Mouse (Mus musculus): ENCODE measurements around the gene Rsph3a. TPM values are rescaled to one million over a fixed set of nuclear protein-coding genes. Genes with fewer than 3 reads are reported as not detected.
"Not testable (repeated sequence)": the region's sequence is repeated elsewhere in the genome, so short reads cannot be mapped to it uniquely, and the experiment has no call there.

The Rsph3a gene
- polyA plus RNA-seq (2014; fragmentation: Nextera tagmentation; extraction: Ambion mirVana), result 63.5 and 66.0 TPM in 2 replicates

DNA sequence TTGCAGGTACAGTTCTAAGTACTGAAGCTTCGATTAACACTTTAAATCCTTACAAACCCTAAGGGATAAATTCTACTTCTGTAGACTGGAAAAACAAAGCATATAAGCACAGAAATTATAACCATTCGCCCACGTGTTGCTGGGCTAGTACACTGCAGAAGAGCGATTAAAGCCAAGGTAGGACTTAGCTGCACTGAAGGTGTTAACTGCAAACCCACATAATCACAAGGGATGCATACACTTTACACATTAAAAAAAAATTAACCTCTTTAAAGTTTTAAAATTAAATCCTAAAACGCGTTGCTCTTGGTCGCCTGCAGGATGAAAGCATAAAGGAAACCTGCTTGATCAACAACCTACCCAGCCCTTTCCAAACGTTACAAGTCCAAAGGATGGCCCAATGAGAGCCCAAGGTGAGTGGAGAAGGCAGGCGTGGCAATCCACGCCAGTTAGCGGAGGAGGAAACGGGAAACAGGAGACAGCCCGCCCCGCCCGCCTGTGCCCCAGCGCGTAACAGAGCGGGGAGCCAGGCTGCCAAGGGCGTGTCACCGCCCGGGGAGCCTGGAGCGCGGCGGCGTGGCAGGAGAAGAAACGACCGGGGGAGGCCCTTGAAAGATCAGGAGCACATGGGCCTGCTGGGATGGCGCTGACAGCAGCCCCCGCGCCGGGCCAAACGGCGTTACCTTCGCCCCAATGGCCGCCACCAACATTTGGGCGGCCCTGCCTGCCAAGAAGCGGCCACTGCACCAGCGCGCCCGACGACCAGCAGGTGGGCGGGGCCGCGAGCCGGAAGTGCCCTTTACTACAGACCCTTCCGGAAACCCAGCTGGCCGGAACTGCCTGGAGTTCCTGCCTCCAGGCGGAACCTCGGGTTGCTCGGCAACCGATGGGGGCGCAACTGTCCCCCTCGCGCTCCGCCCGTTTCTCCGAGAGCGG is at the start of gene Rsph3a:
Gene Rsph3a, plus strand, starts transcription at position 498 of the 936 bp plus-strand sequence.
- not testable (repeated sequence) for H3K9me3 ChIP-seq (ENCODE audit: control insufficient read depth, low read length); H3K36me3 ChIP-seq (ENCODE audit: control insufficient read depth, insufficient read depth, low read length); H3K4me1 ChIP-seq (ENCODE audit: control insufficient read depth in 2 of 2, insufficient read depth in 2 of 2, low read length in 2 of 2); H3K27me3 ChIP-seq (ENCODE audit: control insufficient read depth, insufficient read depth, low read length)
- H3K27ac ChIP-seq (replicated peaks in 1 of 2; ENCODE audit: control insufficient read depth in 1 of 2, insufficient read depth in 1 of 2, low read depth in 2 of 2, low read length in 2 of 2), result peak within 1 kb of the TSS; percentile 94 to 97
- peak within 1 kb of the TSS; percentile 49 to 74 for H3K4me3 ChIP-seq (ENCODE audit: control insufficient read depth in 1 of 2, insufficient read depth in 1 of 2, low read depth in 1 of 2, low read length in 2 of 2)
- WGBS, result 3% methylated on average over 51 of the region's 58 CpGs
- ATAC-seq (ENCODE audit: insufficient number of reproducible peaks, insufficient read depth, low FRiP score, low read depth), result peak; percentile 96
- H3K4me2 ChIP-seq (ENCODE audit: low read length), result peak within 1 kb of the TSS; percentile 66
- H3K9ac ChIP-seq (ENCODE audit: low read length), result peak within 1 kb of the TSS; percentile 75

- no peak overlapping the region for H3K4me2 ChIP-seq (ENCODE audit: low read length)
- H3K36me3 ChIP-seq (ENCODE audit: control insufficient read depth, insufficient read depth, low read length), result no peaks in the 10 kb centered on the region
- H3K27me3 ChIP-seq (ENCODE audit: control insufficient read depth, insufficient read depth, low read length), result 0 out of 2 replicates have a peak, but pooled peaks cover 2% of the 10 kb centered on the region
- H3K9me3 ChIP-seq (ENCODE audit: control insufficient read depth, low read length), result no peaks in the 10 kb centered on the region
- 67% methylated on average over 10 of the region's 10 CpGs for WGBS
- ATAC-seq (ENCODE audit: insufficient number of reproducible peaks, insufficient read depth, low FRiP score, low read depth), result no peak
- no peak overlapping the region for H3K27ac ChIP-seq (replicated peaks in 1 of 2; ENCODE audit: control insufficient read depth in 1 of 2, insufficient read depth in 1 of 2, low read depth in 2 of 2, low read length in 2 of 2)
- H3K4me1 ChIP-seq (ENCODE audit: control insufficient read depth in 2 of 2, insufficient read depth in 2 of 2, low read length in 2 of 2), result no peaks in the 10 kb centered on the region
- no peak overlapping the region for H3K9ac ChIP-seq (ENCODE audit: low read length)
- H3K4me3 ChIP-seq (ENCODE audit: control insufficient read depth in 1 of 2, insufficient read depth in 1 of 2, low read depth in 1 of 2, low read length in 2 of 2), result no peak overlapping the region
Observed at GRCm38 (mm10) chr17:7896047-7896635, 49.3 kb upstream of the Rsph3a start.

- H3K27me3 ChIP-seq (ENCODE audit: control insufficient read depth, insufficient read depth, low read length), result 0 out of 2 replicates have a peak, but pooled peaks cover 2% of the 10 kb centered on the region
- no peak overlapping the region for H3K4me2 ChIP-seq (ENCODE audit: low read length)
- no peak overlapping the region for H3K27ac ChIP-seq (replicated peaks in 1 of 2; ENCODE audit: control insufficient read depth in 1 of 2, insufficient read depth in 1 of 2, low read depth in 2 of 2, low read length in 2 of 2)
- no peak overlapping the region for H3K9ac ChIP-seq (ENCODE audit: low read length)
- no peaks in the 10 kb centered on the region for H3K4me1 ChIP-seq (ENCODE audit: control insufficient read depth in 2 of 2, insufficient read depth in 2 of 2, low read length in 2 of 2)
- no peaks in the 10 kb centered on the region for H3K36me3 ChIP-seq (ENCODE audit: control insufficient read depth, insufficient read depth, low read length)
- H3K9me3 ChIP-seq (ENCODE audit: control insufficient read depth, low read length), result no peaks in the 10 kb centered on the region
- no peak for ATAC-seq (ENCODE audit: insufficient number of reproducible peaks, insufficient read depth, low FRiP score, low read depth)
- H3K4me3 ChIP-seq (ENCODE audit: control insufficient read depth in 1 of 2, insufficient read depth in 1 of 2, low read depth in 1 of 2, low read length in 2 of 2), result no peak overlapping the region
- 71% methylated on average over 11 of the region's 11 CpGs for WGBS
Observed at GRCm38 (mm10) chr17:7897120-7897519, 48.3 kb upstream of the Rsph3a start.

- H3K9ac ChIP-seq (ENCODE audit: low read length), result no peak overlapping the region
- no peaks in the 10 kb centered on the region for H3K36me3 ChIP-seq (ENCODE audit: control insufficient read depth, insufficient read depth, low read length)
- H3K27ac ChIP-seq (replicated peaks in 1 of 2; ENCODE audit: control insufficient read depth in 1 of 2, insufficient read depth in 1 of 2, low read depth in 2 of 2, low read length in 2 of 2), result no peak overlapping the region
- WGBS, result 84% methylated on average over 4 of the region's 4 CpGs
- no peaks in the 10 kb centered on the region for H3K4me1 ChIP-seq (ENCODE audit: control insufficient read depth in 2 of 2, insufficient read depth in 2 of 2, low read length in 2 of 2)
- H3K4me2 ChIP-seq (ENCODE audit: low read length), result no peak overlapping the region
- ATAC-seq (ENCODE audit: insufficient number of reproducible peaks, insufficient read depth, low FRiP score, low read depth), result no peak
- H3K9me3 ChIP-seq (ENCODE audit: control insufficient read depth, low read length), result no peaks in the 10 kb centered on the region
- H3K27me3 ChIP-seq (ENCODE audit: control insufficient read depth, insufficient read depth, low read length), result 0 out of 2 replicates have a peak, but pooled peaks cover 2% of the 10 kb centered on the region
- H3K4me3 ChIP-seq (ENCODE audit: control insufficient read depth in 1 of 2, insufficient read depth in 1 of 2, low read depth in 1 of 2, low read length in 2 of 2), result no peak overlapping the region
Observed at GRCm38 (mm10) chr17:7897756-7898155, 47.7 kb upstream of the Rsph3a start.

DNA sequence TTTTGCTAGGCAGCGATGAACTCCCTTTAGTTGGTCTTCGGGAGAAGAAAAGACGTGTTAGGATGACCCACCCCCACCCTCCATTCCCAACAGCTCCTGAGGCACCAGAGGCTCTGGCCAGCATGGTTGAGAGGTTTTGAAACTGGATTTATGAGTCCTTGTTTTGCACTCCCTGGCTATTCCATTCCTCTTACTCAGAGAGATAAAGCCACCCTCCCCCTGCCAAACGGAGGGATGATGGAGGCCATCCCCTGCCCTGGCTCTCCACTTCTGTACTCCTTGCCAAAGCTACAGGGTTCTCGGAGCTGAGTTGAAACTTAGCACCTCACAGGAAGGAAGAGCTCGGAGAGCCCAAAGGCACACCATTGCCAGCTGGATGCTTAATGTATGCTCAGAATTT is 46.2 kb upstream of the Rsph3a start:
- Histone ChIP-seq H3K27me3 (ENCODE audit: control insufficient read depth, insufficient read depth, low read length) (0 out of 2 replicates have a peak, but pooled peaks cover 2% of the 10 kb centered on the region), H3K9me3 (ENCODE audit: control insufficient read depth, low read length) (no peaks in the 10 kb centered on the region), H3K4me2 (ENCODE audit: low read length) (no peak overlapping the region), H3K4me3 (ENCODE audit: control insufficient read depth in 1 of 2, insufficient read depth in 1 of 2, low read depth in 1 of 2, low read length in 2 of 2) (no peak overlapping the region), H3K4me1 (ENCODE audit: control insufficient read depth in 2 of 2, insufficient read depth in 2 of 2, low read length in 2 of 2) (no peaks in the 10 kb centered on the region), H3K36me3 (ENCODE audit: control insufficient read depth, insufficient read depth, low read length) (no peaks in the 10 kb centered on the region), H3K9ac (ENCODE audit: low read length) (no peak overlapping the region), H3K27ac (replicated peaks in 1 of 2; ENCODE audit: control insufficient read depth in 1 of 2, insufficient read depth in 1 of 2, low read depth in 2 of 2, low read length in 2 of 2) (no peak overlapping the region)
- ATAC-seq (ENCODE audit: insufficient number of reproducible peaks, insufficient read depth, low FRiP score, low read depth), result no peak
- WGBS, result 69% methylated on average over 6 of the region's 6 CpGs

- ATAC-seq (ENCODE audit: insufficient number of reproducible peaks, insufficient read depth, low FRiP score, low read depth), result no peak
- Histone ChIP-seq H3K4me2 (ENCODE audit: low read length) (no peak overlapping the region), H3K9ac (ENCODE audit: low read length) (no peak overlapping the region), H3K4me1 (ENCODE audit: control insufficient read depth in 2 of 2, insufficient read depth in 2 of 2, low read length in 2 of 2) (no peaks in the 10 kb centered on the region), H3K9me3 (ENCODE audit: control insufficient read depth, low read length) (no peaks in the 10 kb centered on the region), H3K27me3 (ENCODE audit: control insufficient read depth, insufficient read depth, low read length) (0 out of 2 replicates have a peak, but pooled peaks cover 2% of the 10 kb centered on the region), H3K4me3 (ENCODE audit: control insufficient read depth in 1 of 2, insufficient read depth in 1 of 2, low read depth in 1 of 2, low read length in 2 of 2) (no peak overlapping the region), H3K27ac (replicated peaks in 1 of 2; ENCODE audit: control insufficient read depth in 1 of 2, insufficient read depth in 1 of 2, low read depth in 2 of 2, low read length in 2 of 2) (no peak overlapping the region), H3K36me3 (ENCODE audit: control insufficient read depth, insufficient read depth, low read length) (no peaks in the 10 kb centered on the region)
- WGBS, result 81% methylated on average over 4 of the region's 4 CpGs
Observed at GRCm38 (mm10) chr17:7899961-7900360, 45.5 kb upstream of the Rsph3a start.

- H3K27ac ChIP-seq (replicated peaks in 1 of 2; ENCODE audit: control insufficient read depth in 1 of 2, insufficient read depth in 1 of 2, low read depth in 2 of 2, low read length in 2 of 2), result no peak overlapping the region
- H3K9ac ChIP-seq (ENCODE audit: low read length), result no peak overlapping the region
- no peaks in the 10 kb centered on the region for H3K9me3 ChIP-seq (ENCODE audit: control insufficient read depth, low read length)
- H3K4me3 ChIP-seq (ENCODE audit: control insufficient read depth in 1 of 2, insufficient read depth in 1 of 2, low read depth in 1 of 2, low read length in 2 of 2), result no peak overlapping the region
- no peak overlapping the region for H3K4me2 ChIP-seq (ENCODE audit: low read length)
- no peaks in the 10 kb centered on the region for H3K36me3 ChIP-seq (ENCODE audit: control insufficient read depth, insufficient read depth, low read length)
- H3K27me3 ChIP-seq (ENCODE audit: control insufficient read depth, insufficient read depth, low read length), result 0 out of 2 replicates have a peak, but pooled peaks cover 2% of the 10 kb centered on the region
- WGBS, result 74% methylated on average over 2 of the region's 2 CpGs
- H3K4me1 ChIP-seq (ENCODE audit: control insufficient read depth in 2 of 2, insufficient read depth in 2 of 2, low read length in 2 of 2), result no peaks in the 10 kb centered on the region
- ATAC-seq (ENCODE audit: insufficient number of reproducible peaks, insufficient read depth, low FRiP score, low read depth), result no peak
Observed at GRCm38 (mm10) chr17:7901536-7901935, 43.9 kb upstream of the Rsph3a start.

Data from heart, embryonic 14.5 days (tissue).